Mouse (Mus musculus) stomach, embryonic 15.5 days (tissue): Measurements from ENCODE around the gene Ccdc149. TPM values are rescaled to one million over a fixed set of nuclear protein-coding genes. Genes with fewer than 3 reads are reported as not detected.

Experiments
- ATAC-seq: fragments of 200-750 bp; cut with Nextera tagmentation; 2 replicates; pipeline ENCODE4 v1.8.0; 2017; ENCODE audit warnings: low read depth, moderate number of reproducible peaks, moderate TSS enrichment; ENCODE audit not compliant: insufficient read depth, low FRiP score
- H3K27ac ChIP-seq: fragments of 300-500 bp; sonication (generic); 2 replicates; pipeline ENCODE4 v1.5.1; 2015; ENCODE audit warnings: mild to moderate bottlenecking, inconsistent platforms
- H3K27me3 ChIP-seq: fragments of 300-500 bp; sonication (generic); replicated peaks from 2 replicates; pipeline ENCODE4 v1.6.1; 2015; ENCODE audit warnings: inconsistent platforms
- H3K36me3 ChIP-seq: fragments of 300-500 bp; sonication (generic); 2 replicates; pipeline ENCODE4 v1.6.1; 2015; ENCODE audit warnings: inconsistent platforms
- H3K4me1 ChIP-seq: fragments of 300-500 bp; sonication (generic); 2 replicates; pipeline ENCODE4 v1.6.1; 2015; ENCODE audit warnings: inconsistent platforms
- H3K4me2 ChIP-seq: fragments of 300-500 bp; sonication (generic); 2 replicates; pipeline ENCODE4 v1.6.1; 2015; ENCODE audit warnings: mild to moderate bottlenecking, inconsistent platforms
- H3K4me3 ChIP-seq: fragments of 300-500 bp; sonication (generic); replicated peaks from 2 replicates; pipeline ENCODE4 v1.5.1; 2015; ENCODE audit warnings: inconsistent platforms
- H3K9ac ChIP-seq: fragments of 300-500 bp; sonication (generic); 2 replicates; pipeline ENCODE4 v1.6.1; 2015; ENCODE audit warnings: inconsistent platforms
- H3K9me3 ChIP-seq: fragments of 300-500 bp; sonication (generic); 2 replicates; pipeline ENCODE4 v1.6.1; 2016; ENCODE audit warnings: inconsistent platforms
- WGBS: fragments of 180-500 bp; shearing (Covaris S2); methylation state at CpG from one replicate; pipeline ENCODE4 v1.1.7; 2015; 5-methylcytosine and 5-hydroxymethylcytosine counted together
- polyA plus RNA-seq: library from polyadenylated mRNA; unstranded; fragments of >200 nt; fragmentation: Nextera tagmentation; extraction: Ambion mirVana; gene quantifications from 2 replicates; pipeline ENCODE4 v1.2.1, GENCODE M21; 2015

Ccdc149 gene
- polyA plus RNA-seq, 1 experiment from 2014 or later: 4.7 TPM

- Histone ChIP-seq H3K4me2 (no peak overlapping the region), H3K27ac (no peak overlapping the region), H3K27me3 (no peaks in the 10 kb centered on the region), H3K4me3 (no peak overlapping the region), H3K4me1 (no peaks in the 10 kb centered on the region), H3K9me3 (no peaks in the 10 kb centered on the region), H3K36me3 (no peaks in the 10 kb centered on the region), H3K9ac (no peak overlapping the region)
- 74% methylated on average over 7 of the region's 7 CpGs for WGBS
- ATAC-seq: no peak
Measured at GRCm38 (mm10) chr5:52438946-52439345, 32.4 kb downstream of the Ccdc149 start.

GRCm38 (mm10) chr5:52435533-52435932 is 35.8 kb downstream of the Ccdc149 start:
- Histone ChIP-seq H3K36me3 (no peaks in the 10 kb centered on the region), H3K4me3 (no peak overlapping the region), H3K27me3 (no peaks in the 10 kb centered on the region), H3K9ac (no peak overlapping the region), H3K4me2 (no peak overlapping the region), H3K27ac (no peak overlapping the region), H3K4me1 (no peaks in the 10 kb centered on the region), H3K9me3 (no peaks in the 10 kb centered on the region)
- ATAC-seq: no peak
- 80% methylated on average over 6 of the region's 6 CpGs for WGBS

GRCm38 (mm10) chr5:52431276-52431844 is 40.0 kb downstream of the Ccdc149 start:
- H3K27me3 ChIP-seq: no peaks in the 10 kb centered on the region
- H3K4me1 ChIP-seq: no peaks in the 10 kb centered on the region
- no peak; the same call in 1 of the 2 replicates for ATAC-seq
- H3K4me2 ChIP-seq: no peak overlapping the region
- 43% methylated on average over 8 of the region's 8 CpGs for WGBS
- no peak overlapping the region for H3K4me3 ChIP-seq
- no peaks in the 10 kb centered on the region for H3K36me3 ChIP-seq
- H3K27ac ChIP-seq: no peak overlapping the region
- no peak overlapping the region for H3K9ac ChIP-seq
- no peaks in the 10 kb centered on the region for H3K9me3 ChIP-seq

DNA sequence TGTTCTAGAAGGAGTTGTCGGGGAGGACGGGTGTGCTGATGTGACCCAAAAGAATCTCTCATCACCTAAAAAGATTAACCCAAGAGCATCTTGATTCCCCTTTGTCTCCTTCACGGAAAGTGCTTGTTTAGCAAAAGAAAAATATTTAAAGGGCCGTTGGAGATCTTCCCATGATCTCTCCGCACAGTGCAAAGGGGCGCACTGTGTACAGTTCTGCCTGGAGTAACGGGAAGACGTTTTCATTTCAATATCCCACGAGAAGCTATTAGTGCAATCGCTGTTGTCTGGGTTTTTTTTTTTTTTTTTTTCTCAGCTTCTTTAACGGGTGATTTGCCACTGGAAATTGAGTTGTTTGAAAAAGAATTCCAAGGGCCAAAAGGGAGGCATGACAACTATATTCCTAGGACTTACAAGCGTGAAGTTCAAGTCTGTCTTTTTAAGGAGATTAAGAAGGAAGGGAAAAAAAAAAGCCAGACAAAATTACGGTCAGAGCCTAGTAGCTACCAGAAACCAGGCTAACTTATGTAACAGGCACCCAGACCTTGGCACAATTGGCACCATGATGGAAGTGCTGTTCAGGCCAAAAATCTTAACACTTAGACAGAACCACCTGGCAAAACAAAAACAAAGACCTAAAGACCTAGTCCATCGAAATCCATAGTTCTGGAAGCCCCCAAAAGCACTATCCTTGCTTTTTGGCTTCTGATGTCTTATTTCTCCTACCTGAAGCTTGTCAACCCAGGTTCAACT is 41.4 kb downstream of the Ccdc149 start:
- Histone ChIP-seq H3K36me3 (no peaks in the 10 kb centered on the region), H3K27me3 (no peaks in the 10 kb centered on the region), H3K9me3 (no peaks in the 10 kb centered on the region), H3K4me3 (no peak overlapping the region), H3K27ac (no peak overlapping the region), H3K9ac (no peak overlapping the region), H3K4me2 (no peak overlapping the region), H3K4me1 (no peaks in the 10 kb centered on the region)
- no peak for ATAC-seq
- 69% methylated on average over 14 of the region's 14 CpGs for WGBS

DNA sequence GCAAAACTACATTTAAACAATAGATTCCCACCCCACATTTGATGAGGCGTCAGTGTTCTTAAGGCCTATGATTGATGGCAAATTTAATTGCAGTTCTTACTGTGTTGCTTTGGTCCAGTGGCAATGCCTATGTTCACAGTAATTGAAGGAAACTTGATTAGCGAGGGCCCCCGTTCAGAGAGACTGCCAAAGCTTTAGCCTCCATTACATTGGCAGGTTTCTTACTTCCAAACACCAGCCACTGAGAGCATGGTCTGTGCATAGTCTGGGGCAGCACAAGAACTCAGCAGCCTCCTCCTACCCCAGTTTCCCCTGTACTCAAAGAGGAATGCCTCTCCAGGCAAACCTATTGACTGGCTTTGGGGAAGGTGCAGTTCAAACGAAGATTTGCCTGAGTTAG is 42.7 kb downstream of the Ccdc149 start:
- Histone ChIP-seq H3K4me1 (no peaks in the 10 kb centered on the region), H3K9ac (no peak overlapping the region), H3K4me2 (no peak overlapping the region), H3K27me3 (no peaks in the 10 kb centered on the region), H3K36me3 (no peaks in the 10 kb centered on the region), H3K4me3 (no peak overlapping the region), H3K9me3 (no peaks in the 10 kb centered on the region), H3K27ac (no peak overlapping the region)
- no peak for ATAC-seq
- 51% methylated on average over 4 of the region's 4 CpGs for WGBS

DNA sequence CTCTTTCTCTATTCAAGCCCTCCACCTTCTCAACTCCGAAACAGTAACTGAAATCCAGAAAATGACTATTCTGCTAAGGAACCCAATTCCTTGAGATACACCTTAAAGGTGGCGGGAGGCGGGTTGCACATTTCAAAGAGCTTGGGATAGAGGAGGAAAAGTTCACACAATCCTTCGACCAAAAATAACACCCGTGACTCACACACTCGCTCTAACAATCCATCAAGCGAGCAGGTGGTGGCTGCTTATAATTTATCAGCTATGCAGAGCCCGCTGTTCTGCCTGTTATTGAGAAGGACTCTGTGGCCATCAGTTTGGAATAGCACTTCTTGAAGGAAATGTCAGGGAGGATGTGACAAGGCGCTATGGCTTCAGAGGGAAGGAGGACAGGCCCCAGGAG is 45.5 kb downstream of the Ccdc149 start:
- no peaks in the 10 kb centered on the region for H3K27me3 ChIP-seq
- H3K9ac ChIP-seq: no peak overlapping the region
- H3K4me1 ChIP-seq: no peaks in the 10 kb centered on the region
- WGBS: 68% methylated on average over 9 of the region's 9 CpGs
- no peaks in the 10 kb centered on the region for H3K36me3 ChIP-seq
- H3K9me3 ChIP-seq: no peaks in the 10 kb centered on the region
- no peak overlapping the region for H3K27ac ChIP-seq
- no peak overlapping the region for H3K4me3 ChIP-seq
- no peak overlapping the region for H3K4me2 ChIP-seq
- ATAC-seq: no peak

- no peaks in the 10 kb centered on the region for H3K4me1 ChIP-seq
- no peaks in the 10 kb centered on the region for H3K36me3 ChIP-seq
- H3K9ac ChIP-seq: no peak overlapping the region
- H3K4me2 ChIP-seq: no peak overlapping the region
- H3K9me3 ChIP-seq: no peaks in the 10 kb centered on the region
- no peak overlapping the region for H3K4me3 ChIP-seq
- no peak overlapping the region for H3K27ac ChIP-seq
- ATAC-seq: no peak
- 63% methylated on average over 3 of the region's 3 CpGs for WGBS
- no peaks in the 10 kb centered on the region for H3K27me3 ChIP-seq
Measured at GRCm38 (mm10) chr5:52423893-52424292, 47.4 kb downstream of the Ccdc149 start.

GRCm38 (mm10) chr5:52416485-52416884 is 54.8 kb downstream of the Ccdc149 start:
- Histone ChIP-seq H3K9me3 (no peaks in the 10 kb centered on the region), H3K27ac (no peak overlapping the region), H3K4me1 (no peaks in the 10 kb centered on the region), H3K4me3 (no peak overlapping the region), H3K27me3 (no peaks in the 10 kb centered on the region), H3K9ac (no peak overlapping the region), H3K4me2 (no peak overlapping the region), H3K36me3 (no peaks in the 10 kb centered on the region)
- 68% methylated on average over 2 of the region's 2 CpGs for WGBS
- ATAC-seq: no peak

DNA sequence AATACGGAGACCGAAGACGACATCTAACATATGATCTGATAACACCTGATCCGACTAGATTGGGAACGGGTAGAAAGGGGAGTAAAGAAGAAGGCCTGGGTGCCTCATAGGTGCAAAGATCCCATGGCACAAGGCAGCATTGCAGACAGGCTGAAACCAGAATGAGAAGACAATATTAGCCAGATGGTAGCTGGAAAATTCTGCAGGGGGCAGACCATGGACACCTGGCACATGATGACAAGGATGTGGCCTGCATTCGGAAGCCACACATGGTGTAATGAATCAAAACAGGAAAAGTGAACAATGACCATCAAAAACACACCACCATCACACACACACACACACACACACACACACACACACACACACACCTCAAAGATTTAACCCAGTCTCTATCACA is 55.4 kb downstream of the Ccdc149 start:
- Histone ChIP-seq H3K9me3 (no peaks in the 10 kb centered on the region), H3K4me3 (no peak overlapping the region), H3K4me1 (no peaks in the 10 kb centered on the region), H3K36me3 (no peaks in the 10 kb centered on the region), H3K27me3 (no peaks in the 10 kb centered on the region), H3K4me2 (no peak overlapping the region), H3K27ac (no peak overlapping the region), H3K9ac (no peak overlapping the region)
- 80% methylated on average over 6 of the region's 6 CpGs for WGBS
- no peak for ATAC-seq

- no peak for ATAC-seq
- Histone ChIP-seq H3K9me3 (no peaks in the 10 kb centered on the region), H3K4me2 (no peak overlapping the region), H3K4me3 (no peak overlapping the region), H3K9ac (no peak overlapping the region), H3K27ac (no peak overlapping the region), H3K27me3 (no peaks in the 10 kb centered on the region), H3K4me1 (no peaks in the 10 kb centered on the region), H3K36me3 (no peaks in the 10 kb centered on the region)
- WGBS: 88% methylated on average over 1 of the region's 1 CpGs
Measured at GRCm38 (mm10) chr5:52415193-52415592, 56.1 kb downstream of the Ccdc149 start.

DNA sequence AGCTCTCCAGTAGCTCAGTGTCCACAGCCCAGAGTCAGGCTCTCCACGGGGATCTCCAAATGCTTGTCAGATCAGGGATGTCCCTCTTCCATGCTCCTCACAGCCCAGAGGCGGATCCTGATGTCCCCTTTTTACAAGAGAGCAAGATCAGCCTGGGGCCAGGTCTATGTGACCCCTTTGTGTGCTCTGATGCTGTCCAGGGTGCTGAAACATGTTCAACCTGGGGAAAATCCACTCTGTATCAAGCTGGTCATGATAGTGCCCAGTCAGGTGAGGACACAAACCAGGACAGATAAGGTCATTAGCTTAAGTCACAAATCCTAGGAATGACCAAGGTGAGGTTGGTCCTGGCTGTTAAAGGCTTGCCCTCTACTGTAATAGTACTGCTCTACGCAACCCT is 59.8 kb downstream of the Ccdc149 start:
- 59% methylated on average over 3 of the region's 3 CpGs for WGBS
- Histone ChIP-seq H3K4me2 (no peak overlapping the region), H3K4me3 (no peak overlapping the region), H3K36me3 (no peaks in the 10 kb centered on the region), H3K9ac (no peak overlapping the region), H3K4me1 (no peaks in the 10 kb centered on the region), H3K27ac (no peak overlapping the region), H3K27me3 (no peaks in the 10 kb centered on the region), H3K9me3 (no peaks in the 10 kb centered on the region)
- no peak for ATAC-seq

DNA sequence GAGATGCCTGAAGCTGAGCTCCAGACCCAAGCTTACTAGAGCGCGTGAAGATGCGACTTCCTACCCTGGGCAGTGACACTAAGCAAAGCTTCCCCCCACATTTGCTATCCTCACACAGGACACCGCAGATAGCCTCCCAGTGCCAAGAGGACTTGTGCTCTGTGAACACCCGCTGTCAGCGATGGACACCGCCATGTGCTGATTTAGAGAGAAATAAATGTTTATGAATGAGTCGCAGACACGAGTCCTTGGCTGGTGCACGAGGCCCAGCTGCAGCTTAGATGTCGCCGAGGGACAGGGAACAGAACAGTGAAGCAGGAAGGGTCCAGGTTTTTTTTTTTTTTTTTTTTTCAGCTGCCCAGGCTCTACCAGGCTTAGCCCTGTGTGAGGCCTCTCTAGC is 61.1 kb downstream of the Ccdc149 start:
- Histone ChIP-seq H3K27me3 (no peaks in the 10 kb centered on the region), H3K9ac (no peak overlapping the region), H3K4me1 (no peaks in the 10 kb centered on the region), H3K36me3 (no peaks in the 10 kb centered on the region), H3K9me3 (no peaks in the 10 kb centered on the region), H3K4me3 (no peak overlapping the region), H3K4me2 (no peak overlapping the region), H3K27ac (no peak overlapping the region)
- ATAC-seq: no peak
- WGBS: 64% methylated on average over 12 of the region's 12 CpGs
